Mouse (Mus musculus) ES-Bruce4 (cell line): ENCODE measurements at regions not wholly inside any gene's neighbourhood (a gene's known extent, or its start where the extent isn't known, plus 50 kb on each side); places are given as distances from the start of the nearest gene placed in this dataset.

Source experiments
- H3K27ac ChIP-seq: 2 replicates; pipeline ENCODE4 v1.5.1; 2012; ENCODE audit warnings: low read length, inconsistent platforms; ENCODE audit not compliant: insufficient read depth
- H3K27me3 ChIP-seq: 2 replicates; pipeline ENCODE4 v1.6.1; 2012; ENCODE audit warnings: mild to moderate bottlenecking, low read length, inconsistent platforms; ENCODE audit not compliant: control insufficient read depth, poor library complexity, insufficient read depth, severe bottlenecking
- H3K36me3 ChIP-seq: 2 replicates; pipeline ENCODE4 v1.6.1; 2012; ENCODE audit warnings: inconsistent platforms, mild to moderate bottlenecking, low read length, moderate library complexity; ENCODE audit not compliant: control insufficient read depth, poor library complexity, insufficient read depth, severe bottlenecking
- H3K4me1 ChIP-seq: one replicate; pipeline ENCODE4 v1.8.1; 2011; ENCODE audit warnings: low read length; ENCODE audit not compliant: control insufficient read depth, insufficient read depth
- H3K4me3 ChIP-seq: 2 replicates; pipeline ENCODE4 v1.5.1; 2011; ENCODE audit warnings: low read depth, mild to moderate bottlenecking, low read length
- H3K9ac ChIP-seq: 2 replicates; pipeline ENCODE4 v1.6.1; 2012; ENCODE audit warnings: low read depth, mild to moderate bottlenecking, inconsistent platforms; ENCODE audit not compliant: poor library complexity, severe bottlenecking
- H3K9me3 ChIP-seq: replicated peaks from 2 replicates; pipeline ENCODE4 v1.6.1; 2012; ENCODE audit warnings: mild to moderate bottlenecking, low read length, inconsistent platforms; ENCODE audit not compliant: control insufficient read depth, poor library complexity, insufficient read depth, severe bottlenecking
- CTCF ChIP-seq: IDR thresholded peaks from one replicate; pipeline ENCODE4 v1.8.1; 2011; ENCODE audit warnings: low read depth, low read length
- EP300 ChIP-seq: IDR thresholded peaks from 2 replicates; pipeline ENCODE4 v1.6.1; 2011; ENCODE audit warnings: low read depth, low read length; ENCODE audit not compliant: insufficient read depth
- POLR2A ChIP-seq: IDR thresholded peaks from one replicate; pipeline ENCODE4 v1.8.1; 2011; ENCODE audit warnings: low read length; ENCODE audit not compliant: insufficient read depth

GRCm38 (mm10) chr12:28181265-28181664 lies 370.9 kb downstream of the Dcdc2c start:
- no peak overlapping the region for H3K9ac ChIP-seq

GRCm38 (mm10) chr12:28176016-28176415 lies 376.2 kb downstream of the Dcdc2c start:
- Histone ChIP-seq H3K27me3 (no peaks in the 10 kb centered on the region), H3K9me3 (no peaks in the 10 kb centered on the region), H3K9ac (no peak overlapping the region), H3K36me3 (no peaks in the 10 kb centered on the region), H3K27ac (no peak overlapping the region), H3K4me3 (no peak overlapping the region), H3K4me1 (no peaks in the 10 kb centered on the region)
- no peak for TF ChIP-seq CTCF
- no peak for TF ChIP-seq EP300
- TF ChIP-seq POLR2A = no peak

More at GRCm38 (mm10) chr12:28181265-28181664, 370.9 kb downstream of the Dcdc2c start:
- TF ChIP-seq POLR2A = no peak
- no peak for TF ChIP-seq EP300
- no peak for TF ChIP-seq CTCF
- no peaks in the 10 kb centered on the region for H3K36me3 ChIP-seq
- H3K9me3 ChIP-seq = no peaks in the 10 kb centered on the region
- no peaks in the 10 kb centered on the region for H3K4me1 ChIP-seq
- no peak overlapping the region for H3K4me3 ChIP-seq
- no peak overlapping the region for H3K27ac ChIP-seq
- no peaks in the 10 kb centered on the region for H3K27me3 ChIP-seq

GRCm38 (mm10) chr12:28174078-28174477 lies 378.1 kb downstream of the Dcdc2c start:
- H3K4me1 ChIP-seq = no peaks in the 10 kb centered on the region
- no peaks in the 10 kb centered on the region for H3K27me3 ChIP-seq
- no peak overlapping the region for H3K9ac ChIP-seq
- H3K9me3 ChIP-seq = no peaks in the 10 kb centered on the region
- H3K4me3 ChIP-seq = no peak overlapping the region
- no peak overlapping the region for H3K27ac ChIP-seq
- no peak for TF ChIP-seq EP300
- no peak for TF ChIP-seq CTCF
- TF ChIP-seq POLR2A = no peak
- no peaks in the 10 kb centered on the region for H3K36me3 ChIP-seq

GRCm38 (mm10) chr12:28158786-28159185 lies 393.4 kb downstream of the Dcdc2c start:
- no peak overlapping the region for H3K4me3 ChIP-seq
- no peak for TF ChIP-seq CTCF
- TF ChIP-seq POLR2A = no peak
- TF ChIP-seq EP300 = no peak
- no peak overlapping the region for H3K9ac ChIP-seq
- no peaks in the 10 kb centered on the region for H3K27me3 ChIP-seq
- no peak overlapping the region for H3K27ac ChIP-seq
- no peaks in the 10 kb centered on the region for H3K36me3 ChIP-seq
- H3K9me3 ChIP-seq = no peaks in the 10 kb centered on the region
- no peaks in the 10 kb centered on the region for H3K4me1 ChIP-seq

- Histone ChIP-seq H3K27ac (no peak overlapping the region), H3K9me3 (no peaks in the 10 kb centered on the region), H3K4me1 (no peaks in the 10 kb centered on the region), H3K9ac (no peak overlapping the region), H3K4me3 (no peak overlapping the region), H3K27me3 (no peaks in the 10 kb centered on the region; the same call in 1 of the 2 replicates), H3K36me3 (no peaks in the 10 kb centered on the region)
- TF ChIP-seq POLR2A (no peak), EP300 (no peak), CTCF (no peak)
Measured at GRCm38 (mm10) chr12:28150759-28151158, 401.4 kb downstream of the Dcdc2c start.

- no peaks in the 10 kb centered on the region for H3K9me3 ChIP-seq
- no peak overlapping the region for H3K27ac ChIP-seq
- no peak overlapping the region for H3K4me3 ChIP-seq
- no peak overlapping the region for H3K9ac ChIP-seq
- no peaks in the 10 kb centered on the region for H3K27me3 ChIP-seq
- no peaks in the 10 kb centered on the region for H3K36me3 ChIP-seq
- TF ChIP-seq EP300 = no peak
- no peak for TF ChIP-seq POLR2A
- no peak for TF ChIP-seq CTCF
- no peaks in the 10 kb centered on the region for H3K4me1 ChIP-seq
Measured at GRCm38 (mm10) chr12:28135810-28136592, 416.2 kb downstream of the Dcdc2c start.
